Comparison of ENCODE assay signal across 8 mouse cellular contexts in genomic region chr17:56462835-56463455, GRCm38 (mm10). TPM values are rescaled to one million over a fixed set of nuclear protein-coding genes. Genes with fewer than 3 reads are reported as not detected.
DNase-seq lines count a peak whose midpoint lies in the region; ATAC-seq and TF ChIP-seq lines count a peak whose summit lies in the region.

No protein-coding gene starts in this region.

- peaks cover 5% of the 10 kb centered on the region for H3K4me1 ChIP-seq in lung, adult 2 months (ENCODE audit: control insufficient read depth, insufficient read depth, low read length)
- peaks cover 13% of the 10 kb centered on the region; the same call in 1 of the 2 replicates for H3K4me1 ChIP-seq in embryonic fibroblast, embryonic 13.5 days (ENCODE audit: control insufficient read depth, insufficient read depth, low read length)
- H3K4me1 ChIP-seq in hindbrain, postnatal 0 days (ENCODE audit: insufficient read depth, low read length): peaks cover 33% of the 10 kb centered on the region
- peaks cover 64% of the 10 kb centered on the region for H3K4me1 ChIP-seq in neural tube, embryonic 12.5 days

- H3K27me3 ChIP-seq in hindbrain, postnatal 0 days (ENCODE audit: insufficient read depth, low read length): no peaks in the 10 kb centered on the region
- H3K27me3 ChIP-seq in neural tube, embryonic 12.5 days (replicated peaks): no peaks in the 10 kb centered on the region

- peak; percentile 27 for DNase-seq in lung, adult 2 months
- DNase-seq in lung, postnatal 14 days: no peak
- DNase-seq in hindbrain, postnatal 0 days (ENCODE audit: low spot score): no peak
- DNase-seq in layer of hippocampus, postnatal 14 days (ENCODE audit: low spot score in 2 of 2): no peak
- no peak for DNase-seq in urinary bladder, postnatal 36 days (ENCODE audit: low spot score in 2 of 2)

- TF ChIP-seq CTCF in lung, adult 2 months (IDR thresholded peaks at IDR 0.05; ENCODE audit: insufficient read depth, low read length): no peak
- no peak for TF ChIP-seq CTCF in embryonic fibroblast, embryonic 13.5 days (IDR thresholded peaks at IDR 0.05; ENCODE audit: borderline replicate concordance, insufficient read depth, low read length)
- TF ChIP-seq CTCF in hindbrain, postnatal 0 days (IDR thresholded peaks at IDR 0.05; ENCODE audit: low read depth): peak; percentile 32

- H3K27ac ChIP-seq in embryonic fibroblast, embryonic 13.5 days (ENCODE audit: insufficient read depth, low read length): peak overlapping the region; percentile 92
- H3K27ac ChIP-seq in hindbrain, postnatal 0 days: peak overlapping the region; percentile 76; the same call in 1 of the 2 replicates
- peak overlapping the region; percentile 72 for H3K27ac ChIP-seq in neural tube, embryonic 12.5 days

- peak overlapping the region; percentile 81 for H3K4me2 ChIP-seq in hindbrain, postnatal 0 days (ENCODE audit: low read depth, low read length)
- H3K4me2 ChIP-seq in neural tube, embryonic 12.5 days (replicated peaks): peak overlapping the region; percentile 91

- peak; percentile 25; the same call in 1 of the 2 replicates for TF ChIP-seq POLR2A in lung, adult 2 months (IDR thresholded peaks at IDR 0.05; ENCODE audit: borderline replicate concordance, extremely low read depth, low read depth, low read length)
- TF ChIP-seq POLR2A in embryonic fibroblast, embryonic 13.5 days (IDR thresholded peaks at IDR 0.05; ENCODE audit: low read depth, low read length): peak; percentile 66

- 11% methylated on average over 17 of the region's 17 CpGs for WGBS in lung, adult 2 months
- WGBS in hindbrain, postnatal 0 days: 3% methylated on average over 17 of the region's 17 CpGs
- 2% methylated on average over 17 of the region's 17 CpGs for whole genome bisulfite sequencing in neural tube, embryonic 12.5 days

- H3K4me3 ChIP-seq in lung, adult 2 months (replicated peaks; ENCODE audit: extremely low read depth, low read depth, low read length): peak overlapping the region; percentile 32
- H3K4me3 ChIP-seq in embryonic fibroblast, embryonic 13.5 days (ENCODE audit: insufficient read depth, low read length): peak overlapping the region; percentile 33
- peak overlapping the region; percentile 46 for H3K4me3 ChIP-seq in hindbrain, postnatal 0 days (ENCODE audit: low read length)
- H3K4me3 ChIP-seq in neural tube, embryonic 12.5 days: peak overlapping the region; percentile 45

- peak overlapping the region; percentile 52 for H3K9ac ChIP-seq in hindbrain, postnatal 0 days (replicated peaks; ENCODE audit: low read length)
- H3K9ac ChIP-seq in neural tube, embryonic 12.5 days: peak overlapping the region; percentile 62; the same call in 1 of the 2 replicates

- ATAC-seq in hindbrain, postnatal 0 days: no peak
- ATAC-seq in neural tube, embryonic 12.5 days (ENCODE audit: low FRiP score, low read depth): no peak
- ATAC-seq in cerebellum, adult (ENCODE audit: insufficient number of reproducible peaks, low FRiP score, low TSS enrichment): no peak

- peaks cover 3% of the 10 kb centered on the region; the same call in 1 of the 2 replicates for H3K36me3 ChIP-seq in hindbrain, postnatal 0 days (ENCODE audit: insufficient read depth, low read length)
- peaks cover 8% of the 10 kb centered on the region; the same call in 1 of the 2 replicates for H3K36me3 ChIP-seq in neural tube, embryonic 12.5 days

- no peaks in the 10 kb centered on the region for H3K9me3 ChIP-seq in hindbrain, postnatal 0 days (ENCODE audit: low read length)
- H3K9me3 ChIP-seq in neural tube, embryonic 12.5 days: no peaks in the 10 kb centered on the region

RNA-seq across cellular contexts. Expression of gene Ptprs, which starts 13.3 kb away (rescaled TPM):
- polyA plus RNA-seq in lung, adult 2 months (2012; rRNA removed): 128 and 171 TPM in 2 replicates
- polyA plus RNA-seq in embryonic fibroblast, embryonic 13.5 days (2011; ENCODE audit: insufficient read length, low read depth, missing spikeins): 177 and 208 TPM in 2 replicates
- total RNA-seq in hindbrain, postnatal 0 days (2014; rRNA removed): 869 and 913 TPM in 2 replicates
- polyA plus RNA-seq in hindbrain, postnatal 0 days (2015; fragmentation: Nextera tagmentation; extraction: Ambion mirVana): 196 and 198 TPM in 2 replicates
- 294 and 314 TPM in 2 replicates for polyA plus RNA-seq in neural tube, embryonic 12.5 days (2016; fragmentation: Nextera tagmentation; extraction: Ambion mirVana)
- total RNA-seq in layer of hippocampus, postnatal 14 days (2021): 100 to 1,000 TPM; 771 to 772 TPM

RNA-seq across cellular contexts. Expression of gene Znrf4, which starts 49.3 kb away (rescaled TPM):
- 0.17 and 0.22 TPM in 2 replicates for polyA plus RNA-seq in lung, adult 2 months (2012; rRNA removed)
- not detected in 2 replicates for polyA plus RNA-seq in embryonic fibroblast, embryonic 13.5 days (2011; ENCODE audit: insufficient read length, low read depth, missing spikeins)
- total RNA-seq in hindbrain, postnatal 0 days (2014; rRNA removed): not detected in 2 replicates
- polyA plus RNA-seq in hindbrain, postnatal 0 days (2015; fragmentation: Nextera tagmentation; extraction: Ambion mirVana): not detected in 2 replicates
- not detected in 2 replicates for polyA plus RNA-seq in neural tube, embryonic 12.5 days (2016; fragmentation: Nextera tagmentation; extraction: Ambion mirVana)
- total RNA-seq in layer of hippocampus, postnatal 14 days (2021): not detected
